Mouse (Mus musculus) cerebellum, postnatal 4 days (tissue): Measurements from ENCODE around the gene Mxra8.
A peak's percentile ranks its signal among the peaks of the same experiment; 100 is the strongest.

Source experiments
- DNase-seq, 2 experiments: peaks; one replicate each; pipeline ENCODE4 v3.0.0; 2022; ENCODE audit warnings: low spot score in 2 of 2, mixed read lengths in 1 of 2

Gene Mxra8

GRCm38 (mm10) chr4:155839483-155839910 lies at the start of gene Mxra8:
Gene Mxra8 (plus strand): TSS chr4:155839680.
- peak in 1 of 2 experiments; percentile 46 for DNase-seq

- no peak for DNase-seq
These were observed 49.4 kb upstream of the Mxra8 start, which contains the start of gene Ankrd65 for GRCm38 (mm10) chr4:155790021-155790489. Gene Ankrd65 (plus strand): TSS chr4:155790439.

GRCm38 (mm10) chr4:155790650-155791161 lies 48.8 kb upstream of the Mxra8 start:
- DNase-seq = no peak

- no peak for DNase-seq
These were observed 48.1 kb upstream of the Mxra8 start for GRCm38 (mm10) chr4:155791240-155791933.

DNA sequence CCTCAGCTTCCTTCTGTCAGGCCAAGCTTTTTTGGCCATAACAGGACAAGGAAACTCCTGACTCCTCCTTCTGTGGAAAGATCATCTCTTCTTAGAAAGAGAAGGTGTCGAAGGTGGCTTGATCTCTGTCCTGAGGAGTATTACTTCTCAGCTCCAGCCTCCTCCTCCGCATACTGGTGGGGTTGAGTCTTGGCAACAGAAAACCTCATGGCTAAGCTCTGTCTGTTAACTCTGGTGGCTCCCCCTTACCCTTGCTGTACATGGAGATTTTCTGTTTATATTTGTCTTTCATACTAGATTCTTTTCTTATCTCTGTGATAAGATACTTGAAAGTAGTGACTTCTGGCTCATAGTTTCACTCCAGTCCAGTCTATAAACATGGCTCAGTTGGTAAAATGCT lies 45.8 kb upstream of the Mxra8 start:
- DNase-seq = no peak

GRCm38 (mm10) chr4:155802075-155802474 lies 37.4 kb upstream of the Mxra8 start:
- DNase-seq = no peak

GRCm38 (mm10) chr4:155802741-155803339 lies 36.6 kb upstream of the Mxra8 start, which contains the start of gene Mrpl20:
Gene Mrpl20 (plus strand): TSS chr4:155802878.
- no peak for DNase-seq

DNA sequence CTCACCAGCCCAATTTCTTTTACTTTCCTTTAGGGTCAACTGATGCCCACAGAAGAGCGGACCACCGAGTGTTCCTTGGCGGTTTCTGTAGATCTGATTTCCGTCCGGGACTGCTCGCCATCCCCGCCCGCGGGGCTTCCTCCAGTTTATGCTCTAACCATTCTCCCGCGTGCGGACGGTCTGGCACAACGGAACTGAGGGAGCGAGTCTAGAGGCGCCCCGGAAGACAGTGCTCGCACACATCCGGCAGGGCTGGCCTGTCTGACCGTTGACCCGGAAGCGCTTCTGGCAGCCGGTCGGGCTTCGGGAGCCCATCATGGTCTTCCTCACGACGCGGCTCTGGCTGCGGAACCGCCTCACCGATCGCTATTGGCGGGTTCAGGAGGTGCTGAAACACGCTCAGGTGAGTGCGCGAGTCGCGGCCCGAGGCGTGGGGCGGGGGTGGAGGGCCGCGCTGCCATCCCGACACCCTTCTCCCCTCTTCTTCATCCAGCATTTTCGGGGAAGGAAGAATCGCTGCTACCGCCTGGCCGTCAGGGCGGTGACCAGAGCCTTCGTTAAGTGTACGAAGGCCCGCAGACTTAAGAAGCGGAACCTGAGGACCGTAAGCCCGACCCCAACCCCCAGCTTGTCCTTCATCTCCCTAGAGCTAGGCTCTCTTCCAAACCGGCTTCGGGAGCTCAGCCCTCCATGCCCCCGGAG lies 36.0 kb upstream of the Mxra8 start:
- peak; percentile 98 to 99 for DNase-seq

GRCm38 (mm10) chr4:155807841-155808240 lies 31.6 kb upstream of the Mxra8 start:
- DNase-seq = no peak

DNA sequence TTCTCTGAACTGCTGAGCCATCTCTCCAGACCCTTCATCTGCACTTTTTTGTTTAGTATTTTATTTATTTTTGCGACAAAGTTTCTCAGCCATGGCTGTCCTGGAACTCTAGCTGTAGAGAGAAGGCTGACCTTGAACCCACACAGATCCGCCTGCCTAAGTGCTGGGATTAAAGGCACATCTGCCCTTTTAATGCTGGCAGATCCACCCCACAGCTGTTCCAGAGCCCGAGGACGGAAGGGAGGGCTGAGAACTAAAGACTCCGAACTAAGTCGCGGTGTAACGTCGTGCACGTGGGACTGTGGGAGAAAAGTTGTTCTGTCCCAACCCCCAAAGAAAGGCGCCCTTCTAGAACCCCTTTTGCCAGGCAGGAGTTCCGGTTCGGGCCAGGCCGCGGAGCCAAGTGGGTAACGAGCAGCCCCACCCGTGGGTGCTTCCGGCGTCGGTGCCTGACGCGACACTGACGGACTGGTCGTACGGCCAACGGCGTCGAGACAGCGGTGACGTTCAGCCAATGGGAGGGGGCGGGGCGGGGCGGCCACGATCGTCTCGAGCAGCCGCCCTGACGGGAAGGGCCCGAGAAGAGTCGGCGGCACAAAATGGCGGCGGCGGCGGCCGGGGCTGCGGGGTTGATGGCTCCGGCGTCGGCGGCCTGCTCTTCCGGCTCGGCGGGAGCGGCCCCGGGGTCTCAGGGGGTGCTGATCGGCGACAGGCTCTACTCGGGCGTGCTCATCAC lies 27.4 kb upstream of the Mxra8 start, which contains the start of gene Ccnl2:
Gene Ccnl2 (plus strand): TSS at position 561 of the 736 bp plus-strand sequence.
- peak; percentile 86 to 95 for DNase-seq

DNA sequence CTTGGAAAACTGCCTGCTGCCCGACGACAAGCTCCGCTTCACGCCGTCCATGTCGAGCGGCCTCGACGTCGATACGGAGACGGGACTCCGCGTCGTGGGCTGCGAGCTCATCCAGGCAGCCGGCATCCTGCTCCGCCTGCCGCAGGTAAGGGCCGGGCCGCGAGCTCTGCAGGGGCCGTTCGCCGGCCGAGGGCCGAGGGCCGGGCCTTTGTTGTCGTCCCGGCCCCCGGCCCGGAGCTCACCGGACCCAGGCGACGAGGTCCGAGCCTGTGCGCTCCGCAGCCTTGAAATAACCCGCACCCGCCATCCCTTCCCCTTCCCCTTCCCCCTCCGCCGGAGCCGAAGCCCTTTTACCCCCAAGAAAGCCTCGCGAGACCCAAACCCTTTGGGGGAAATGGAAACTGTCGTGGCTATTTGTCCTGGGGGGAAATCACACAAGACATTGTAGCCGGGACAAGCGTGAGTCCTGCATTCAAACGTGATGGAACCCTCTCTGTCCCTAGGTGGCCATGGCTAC lies 26.8 kb upstream of the Mxra8 start:
- peak in 1 of 2 experiments; percentile 40 for DNase-seq

DNA sequence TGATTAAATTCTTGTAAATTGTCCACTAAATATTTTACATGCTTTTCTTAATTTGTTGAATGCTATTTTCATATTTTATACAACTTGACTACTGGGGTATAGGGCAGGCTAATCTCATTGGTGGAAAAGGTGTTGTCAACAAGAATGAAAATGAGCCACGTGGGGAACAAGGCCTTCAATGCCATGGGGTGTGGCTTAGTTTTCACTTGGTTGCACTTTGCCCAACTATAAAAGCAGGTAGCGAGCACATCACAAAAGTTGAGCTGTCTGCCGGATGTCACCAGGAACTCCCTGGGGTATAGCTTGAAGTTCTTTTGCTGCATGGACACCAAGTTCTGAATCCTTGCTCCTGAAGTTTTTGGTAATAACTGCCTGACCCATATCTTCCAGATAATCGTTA lies 21.9 kb upstream of the Mxra8 start:
- DNase-seq = no peak

DNA sequence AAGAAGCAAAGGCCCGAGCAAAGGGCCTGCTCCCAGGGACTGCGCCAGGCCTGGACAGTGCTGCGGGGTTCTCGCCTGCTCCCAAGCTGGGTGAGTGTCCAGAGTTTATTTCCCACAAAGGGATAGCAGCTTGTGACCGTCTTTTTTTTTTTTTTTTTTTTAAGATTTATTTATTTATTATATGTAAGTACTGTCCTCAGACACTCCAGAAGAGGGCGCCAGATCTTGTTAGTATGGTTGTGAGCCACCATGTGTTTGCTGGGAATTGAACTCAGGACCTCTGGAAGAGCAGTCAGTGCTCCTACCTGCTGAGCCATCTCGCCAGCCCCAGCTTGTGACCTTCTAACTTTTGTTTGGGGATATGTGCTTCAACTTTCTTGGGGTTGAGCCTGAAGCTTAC lies 18.5 kb upstream of the Mxra8 start:
- DNase-seq = no peak

- DNase-seq = no peak
These were observed 16.0 kb upstream of the Mxra8 start for GRCm38 (mm10) chr4:155823443-155823842.

DNA sequence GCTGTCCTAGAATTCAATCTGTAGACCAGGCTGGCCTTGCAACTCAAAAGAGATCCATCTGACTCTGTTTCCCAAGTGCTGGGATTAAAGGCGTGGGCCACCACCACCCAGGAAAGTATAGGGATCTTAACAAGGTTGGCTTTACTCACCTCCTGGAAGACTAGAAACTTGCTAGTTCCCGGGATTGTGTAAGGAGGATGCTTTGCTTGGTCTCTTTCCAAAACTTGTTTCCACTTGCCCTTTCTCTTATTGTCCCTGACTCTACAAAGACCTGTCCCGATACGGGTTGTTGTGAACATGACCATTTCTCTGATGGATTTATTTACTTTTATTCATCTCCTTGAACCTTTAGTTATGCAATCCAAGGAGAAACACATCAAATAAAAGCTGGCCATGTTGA lies 9.6 kb upstream of the Mxra8 start:
- no peak for DNase-seq

DNA sequence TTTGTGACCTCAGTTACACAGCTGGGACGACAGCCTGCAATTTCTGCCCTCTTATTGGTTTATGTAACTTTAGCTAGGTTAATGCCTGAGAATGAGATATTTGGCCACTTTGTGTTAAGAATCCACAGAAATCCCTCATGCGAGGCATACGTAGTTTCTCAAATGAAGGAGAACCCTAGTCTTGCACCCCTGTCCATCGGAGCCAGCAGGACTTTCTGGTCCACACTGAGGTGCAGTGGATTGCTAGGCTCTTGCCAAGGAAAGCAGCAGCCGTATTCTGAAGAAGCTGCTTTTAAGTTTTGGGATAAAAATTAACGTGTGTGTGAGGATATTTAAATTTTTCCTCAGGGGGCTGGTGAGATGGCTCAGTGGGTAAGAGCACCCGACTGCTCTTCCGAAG lies 8.9 kb upstream of the Mxra8 start:
- DNase-seq = no peak

DNA sequence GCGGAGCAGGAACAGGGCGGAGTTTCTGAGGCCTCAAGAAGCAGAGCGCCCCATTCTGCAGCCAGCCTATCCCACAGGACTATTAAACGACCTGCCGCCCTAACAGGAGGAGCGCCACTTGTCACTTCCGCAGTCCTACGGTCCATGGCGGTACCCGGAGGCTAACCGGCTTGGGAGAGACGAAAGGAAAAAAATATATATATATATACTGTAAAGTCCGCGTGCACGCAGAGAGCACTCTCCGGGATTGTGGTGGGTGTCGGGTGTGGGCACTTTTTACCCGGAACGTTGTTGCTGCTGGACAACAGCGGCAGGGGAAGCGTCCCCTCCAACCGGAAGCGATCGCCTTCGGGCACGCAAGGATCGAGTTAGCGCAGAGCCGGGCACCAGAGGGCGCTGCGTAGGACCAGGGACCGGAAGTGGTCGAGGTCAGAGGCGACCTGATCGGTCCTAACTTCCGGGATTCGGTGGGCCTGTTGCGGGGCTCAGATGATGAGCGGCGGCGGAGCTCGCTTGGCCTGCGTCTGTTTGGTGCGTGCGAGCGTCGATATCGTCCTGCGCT lies 8.2 kb upstream of the Mxra8 start, which contains the start of gene Aurkaip1:
Gene Aurkaip1 (plus strand): TSS at position 68 of the 562 bp plus-strand sequence.
- DNase-seq = peak; percentile 97 to 99

DNA sequence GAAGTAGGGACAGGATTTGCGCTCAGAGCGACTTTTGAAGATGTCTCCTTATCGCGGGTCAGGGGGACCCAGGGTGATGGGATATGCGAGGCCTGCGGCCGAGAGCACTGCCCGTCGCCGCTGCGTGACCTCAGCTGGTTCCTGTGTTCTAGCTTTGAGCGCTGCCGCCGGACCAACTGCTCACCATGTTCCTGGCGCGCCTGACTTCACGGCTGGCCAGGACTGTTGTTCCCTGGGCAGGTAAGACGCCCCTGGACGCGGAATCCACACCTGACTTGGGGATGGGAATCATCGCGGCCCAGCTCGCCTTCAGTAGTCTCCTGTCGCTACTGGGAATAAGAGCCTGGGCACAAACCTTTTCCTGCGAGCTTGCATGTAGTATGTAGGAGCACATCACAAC lies 7.6 kb upstream of the Mxra8 start:
- no peak for DNase-seq

DNA sequence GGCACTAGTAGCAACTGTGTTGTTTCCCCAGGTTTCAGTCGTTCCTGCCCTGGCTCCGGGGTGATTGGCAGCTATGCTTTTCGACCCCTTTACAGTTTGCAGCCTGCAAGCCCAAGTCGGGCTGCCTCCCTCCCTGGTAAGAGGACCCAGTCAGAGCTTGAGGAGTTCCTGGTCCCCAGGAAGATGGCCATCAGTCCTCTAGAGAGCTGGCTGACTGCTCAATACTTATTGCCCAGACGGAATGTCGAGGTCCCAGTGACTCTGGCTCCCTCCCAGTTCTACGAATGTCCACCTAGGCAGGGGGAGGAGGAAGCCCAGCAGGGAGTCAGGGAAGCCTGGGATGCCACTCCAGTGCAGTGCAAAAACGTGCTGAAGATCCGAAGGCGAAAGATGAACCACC lies 7.2 kb upstream of the Mxra8 start:
- DNase-seq = no peak

DNA sequence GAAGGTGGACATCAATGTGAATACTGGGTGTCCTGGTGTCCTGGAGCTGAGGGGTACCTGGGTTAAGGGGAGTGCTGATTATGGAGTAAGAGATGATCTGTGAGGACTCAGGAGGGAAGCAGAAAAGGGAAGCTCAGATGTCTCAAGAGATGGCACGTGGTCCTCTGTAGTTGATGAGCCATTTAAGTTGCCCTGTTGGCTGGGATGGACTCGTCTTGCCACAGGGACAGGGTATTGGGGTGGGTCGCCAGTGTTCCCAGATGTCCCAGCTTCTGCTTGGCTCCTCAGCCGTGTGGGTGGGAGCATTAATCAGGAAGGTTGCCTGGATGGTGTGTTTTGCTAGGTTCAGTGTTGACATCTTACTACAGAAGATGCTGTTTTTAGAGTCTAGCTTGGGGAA lies 6.2 kb upstream of the Mxra8 start:
- no peak for DNase-seq

DNA sequence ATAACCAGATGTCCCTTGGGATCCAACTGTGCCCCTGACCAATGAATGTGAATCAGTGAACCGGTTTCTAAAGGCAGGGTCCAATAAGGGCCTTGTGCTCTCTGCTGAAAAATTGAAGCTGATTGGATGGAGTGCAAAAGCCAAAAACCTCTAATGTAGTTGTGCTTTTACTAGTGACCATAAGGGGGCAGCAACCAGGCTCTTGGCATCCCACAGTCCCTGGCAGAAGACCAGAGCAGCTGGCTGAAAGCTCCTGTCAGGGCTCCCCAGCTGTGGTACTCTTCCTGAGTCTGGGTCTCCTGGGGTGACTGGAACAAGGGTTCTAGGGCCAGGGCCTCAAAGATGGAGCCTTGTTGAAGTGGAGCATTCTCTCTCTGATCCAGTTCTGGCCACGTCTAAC lies 5.6 kb upstream of the Mxra8 start:
- peak in 1 of 2 experiments; percentile 69 for DNase-seq
